Mouse (Mus musculus) cerebellum, postnatal 14 days (tissue): ENCODE results near the gene Urah.

ENCODE experiments used
- DNase-seq, 2 experiments: peaks; one replicate each; pipeline ENCODE4 v3.0.0; 2021; ENCODE audit warnings: mixed read lengths in 2 of 2

Urah gene

GRCm38 (mm10) chr7:140877364-140877763 lies 42.5 kb downstream of the Urah start:
- DNase-seq, result no peak

DNA sequence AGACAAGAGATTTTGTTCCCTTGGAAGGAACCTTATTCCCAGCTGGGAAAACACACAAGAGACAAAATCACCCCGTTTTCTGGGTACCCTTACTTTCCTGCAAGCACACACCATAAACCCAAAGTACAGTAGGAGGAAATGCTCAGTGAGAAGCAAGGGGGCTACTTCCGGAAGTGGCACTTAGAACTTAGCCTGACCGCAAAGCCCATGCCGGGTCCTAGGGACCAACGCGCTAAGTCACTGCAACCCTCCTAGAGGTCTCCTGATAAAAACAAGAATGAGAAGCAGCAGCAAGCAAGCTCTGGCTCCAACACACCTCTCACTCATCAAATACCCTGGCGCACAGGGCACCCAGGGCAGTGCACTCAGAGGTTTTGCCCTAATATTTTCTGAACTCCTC lies 44.5 kb downstream of the Urah start:
- DNase-seq, result no peak

DNA sequence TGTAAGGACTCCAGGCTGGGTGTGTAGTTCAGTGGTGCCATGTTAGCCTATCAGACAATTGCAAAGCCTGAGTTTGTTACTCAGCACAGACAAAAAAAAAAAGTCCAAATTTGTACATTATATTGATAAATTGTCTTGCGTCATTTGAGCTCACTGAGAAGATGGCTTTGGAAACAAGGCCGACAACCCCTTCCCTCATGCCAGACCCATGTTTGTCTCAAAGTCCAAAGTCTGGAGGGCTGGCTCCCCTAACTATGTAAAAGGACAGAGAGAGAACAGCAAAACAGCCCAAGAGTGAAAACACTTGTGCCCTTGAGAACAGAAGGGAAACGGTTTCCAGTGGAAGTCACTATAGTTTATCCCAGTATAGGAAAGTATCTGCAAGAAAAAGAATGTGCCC lies 45.6 kb downstream of the Urah start:
- DNase-seq, result no peak

DNA sequence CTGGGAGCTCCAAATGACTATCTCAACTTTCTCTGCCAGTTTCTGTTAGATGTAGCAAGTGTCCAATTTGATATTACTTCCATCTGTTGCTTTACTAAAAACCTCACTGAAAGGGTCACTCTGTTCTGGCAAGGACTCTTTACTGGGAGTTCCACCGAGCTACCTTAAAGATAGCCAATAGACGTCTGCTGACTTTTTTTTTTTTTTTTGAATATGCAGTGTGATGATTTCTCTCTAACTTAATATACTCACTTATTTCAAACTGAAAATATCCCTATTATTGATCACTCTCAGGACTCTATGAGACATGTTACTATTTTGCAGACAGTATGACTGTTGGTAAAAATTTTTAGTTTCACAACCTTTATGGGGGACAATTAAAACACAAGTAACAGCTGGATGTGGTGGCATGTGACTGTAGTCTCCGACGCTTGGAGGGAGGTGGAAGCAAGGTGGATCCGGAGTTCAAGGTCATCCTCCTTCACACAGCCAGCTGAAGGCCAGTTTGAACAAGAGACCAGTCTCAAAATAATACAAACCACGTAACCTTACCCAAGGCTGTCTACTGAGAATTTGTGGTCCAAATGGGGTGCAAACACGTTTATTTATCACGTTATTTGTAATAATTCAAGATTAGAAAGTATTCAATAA lies 46.2 kb downstream of the Urah start:
- no peak for DNase-seq

GRCm38 (mm10) chr7:140881696-140882468 lies 47.1 kb downstream of the Urah start, which contains the start of the genes Psmd13 and Sirt3:
Gene Psmd13 (plus strand): TSS chr7:140881968.
Gene Sirt3 (minus strand): TSS chr7:140882309.
- DNase-seq, result peak; percentile 96 to 97

DNA sequence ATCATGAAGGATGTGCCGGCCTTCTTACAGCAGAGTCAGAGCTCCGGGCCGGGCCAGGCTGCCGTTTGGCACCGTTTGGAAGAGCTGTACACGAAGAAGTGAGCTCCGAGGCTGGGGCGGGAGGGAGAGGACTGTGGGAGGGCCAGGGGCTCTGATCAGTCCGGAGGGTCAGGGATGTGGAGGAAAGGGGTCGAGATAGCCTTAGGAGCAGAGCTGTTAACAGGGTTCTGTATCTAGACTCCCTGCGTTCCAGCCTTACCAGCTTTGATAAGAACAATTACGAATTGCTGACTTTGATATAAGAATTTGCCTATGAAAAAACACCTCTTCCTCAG lies 47.6 kb downstream of the Urah start:
- DNase-seq, result no peak
